Mouse (Mus musculus) thymus, adult 2 months (tissue): ENCODE results near the gene Ntng2.

Experiments
- CTCF ChIP-seq: fragments of 200-500 bp; IDR thresholded peaks from 2 replicates; pipeline ENCODE4 v1.5.1; 2012; ENCODE audit warnings: mild to moderate bottlenecking, control low read depth, low read length, moderate library complexity, borderline replicate concordance; ENCODE audit not compliant: control insufficient read depth, poor library complexity, insufficient read depth; ENCODE audit errors: extremely low read depth
- POLR2A ChIP-seq: fragments of 200-500 bp; IDR thresholded peaks from 2 replicates; pipeline ENCODE4 v1.6.1; 2012; ENCODE audit warnings: mild to moderate bottlenecking, low read length, control low read depth, moderate library complexity; ENCODE audit not compliant: control insufficient read depth, poor library complexity, insufficient read depth; ENCODE audit errors: extremely low read depth

GRCm38 (mm10) chr2:29199909-29200308 lies 52.9 kb downstream of the Ntng2 start:
- TF ChIP-seq POLR2A, result no peak
- no peak for TF ChIP-seq CTCF
